Mouse (Mus musculus) natural killer cell, adult 2 months (primary cell): Measurements from ENCODE around the gene Vmn2r4.
"Not testable (repeated sequence)": the region's sequence is repeated elsewhere in the genome, so short reads cannot be mapped to it uniquely, and the experiment has no call there.

Experiments
- DNase-seq, 2 experiments: peaks; one replicate each; pipeline ENCODE4 v3.0.0; 2022; ENCODE audit warnings: low spot score in 2 of 2

Gene Vmn2r4

DNA sequence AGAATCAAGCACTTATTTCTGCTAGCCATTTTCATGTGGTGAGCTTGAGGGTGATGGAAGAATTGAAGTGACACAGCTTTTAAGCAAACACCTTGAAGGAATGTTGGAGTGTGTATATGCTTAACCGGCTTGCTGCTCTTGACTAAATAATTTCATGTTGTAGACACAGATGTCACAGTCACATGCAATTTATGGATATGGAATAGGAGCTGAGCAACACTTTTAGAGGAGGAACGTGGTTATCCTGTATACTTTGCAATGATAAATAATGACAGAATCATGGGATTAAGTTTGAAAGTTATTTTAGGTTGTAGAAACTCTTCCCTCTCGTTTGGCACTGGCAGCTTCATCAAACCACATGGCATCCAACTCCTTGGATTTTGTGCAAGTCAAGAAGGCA, at the start of gene Vmn2r4:
Gene Vmn2r4, minus strand, starts transcription at position 101 of the 400 bp plus-strand sequence.
- not testable (repeated sequence) for DNase-seq

DNA sequence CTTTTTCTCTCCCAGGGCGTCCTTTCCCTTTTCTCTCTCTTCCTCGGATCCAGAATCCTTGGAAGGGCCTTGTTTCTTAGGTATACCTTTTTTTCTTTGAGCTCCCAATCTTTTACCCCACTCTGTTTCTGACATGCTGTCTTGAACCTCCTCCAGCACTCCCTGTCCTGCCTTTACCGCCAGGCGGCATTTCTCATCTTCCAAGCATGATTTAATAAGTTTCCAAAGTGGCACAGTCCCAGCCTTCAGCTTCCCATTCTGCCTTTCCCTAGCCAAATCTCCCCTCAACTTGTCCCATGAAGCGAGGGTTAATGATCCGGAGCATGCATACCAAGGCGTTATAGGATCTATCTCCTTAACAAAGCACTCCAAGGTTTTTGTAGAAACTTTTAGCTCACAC, 19.1 kb upstream of the Vmn2r4 start:
- not testable (repeated sequence) for DNase-seq

DNA sequence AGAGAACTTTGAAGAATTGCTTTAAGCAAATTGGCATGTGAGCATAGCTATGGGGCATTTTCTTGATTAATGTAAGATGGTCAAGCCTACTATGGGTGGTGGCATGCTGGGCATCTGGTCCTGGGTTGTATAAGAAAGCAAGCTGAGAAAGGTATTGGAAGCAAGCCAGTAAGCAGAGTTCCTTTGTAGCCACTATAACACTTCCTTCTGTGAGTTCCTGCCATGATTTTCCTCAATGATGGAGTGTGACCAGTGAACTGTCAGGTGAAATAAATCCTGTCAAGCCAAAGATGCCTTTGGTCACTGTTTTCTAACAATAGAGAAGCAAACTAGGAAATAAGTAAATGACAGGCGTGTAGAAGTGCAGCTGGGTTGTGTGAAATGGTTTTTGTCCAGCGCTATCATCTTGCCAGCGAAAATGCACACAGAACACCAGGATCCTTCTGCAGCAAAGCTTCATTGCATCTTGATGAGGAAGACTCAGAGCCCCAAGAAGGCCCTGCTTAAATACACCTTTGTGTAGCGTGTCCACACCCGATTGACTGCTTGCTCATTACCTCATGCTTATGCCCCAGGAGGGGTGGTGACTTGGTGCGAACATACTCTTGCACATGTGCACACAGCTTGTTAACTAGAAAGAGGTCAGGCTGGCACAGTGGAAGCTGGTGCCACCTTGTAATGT, 13.1 kb upstream of the Vmn2r4 start:
- DNase-seq, result not testable (repeated sequence)

DNA sequence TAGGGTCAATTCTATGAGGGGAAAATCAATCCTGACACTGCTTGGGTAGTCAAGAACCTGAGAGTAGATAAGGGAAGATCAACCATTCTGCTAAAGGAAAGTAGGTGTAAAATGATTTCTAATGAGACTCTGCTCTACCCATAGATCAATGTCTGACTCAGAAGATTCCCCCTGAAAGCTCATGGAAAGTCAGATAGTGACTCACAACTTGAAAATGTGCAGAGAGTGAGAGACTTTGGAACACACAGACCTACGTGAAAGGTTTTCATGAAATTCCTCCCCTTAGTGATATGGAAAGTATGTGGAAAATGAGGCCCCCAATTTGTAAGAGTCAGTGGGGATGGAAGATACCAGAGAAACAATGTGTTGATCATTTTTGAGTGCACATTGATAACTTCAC, 7.0 kb upstream of the Vmn2r4 start:
- not testable (repeated sequence) for DNase-seq

DNA sequence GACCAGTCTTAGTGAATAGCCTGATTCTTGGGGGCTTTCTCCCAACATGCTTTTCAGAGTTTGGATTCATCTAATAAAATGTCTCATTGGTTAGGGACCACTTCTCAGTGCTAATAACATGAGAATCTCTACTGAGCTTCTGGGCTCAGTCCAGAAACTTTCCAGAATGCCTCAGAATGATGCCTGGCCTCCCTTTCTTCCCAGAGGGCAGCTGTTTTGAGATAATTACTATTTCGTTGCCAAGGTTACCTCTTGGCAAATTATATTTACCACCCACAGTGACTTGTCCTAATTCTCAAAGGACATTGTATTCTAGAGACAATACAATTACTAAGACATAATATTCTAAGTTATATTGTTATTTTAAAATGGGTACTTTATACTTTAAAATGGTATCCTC, 2.3 kb upstream of the Vmn2r4 start:
- DNase-seq, result not testable (repeated sequence)

DNA sequence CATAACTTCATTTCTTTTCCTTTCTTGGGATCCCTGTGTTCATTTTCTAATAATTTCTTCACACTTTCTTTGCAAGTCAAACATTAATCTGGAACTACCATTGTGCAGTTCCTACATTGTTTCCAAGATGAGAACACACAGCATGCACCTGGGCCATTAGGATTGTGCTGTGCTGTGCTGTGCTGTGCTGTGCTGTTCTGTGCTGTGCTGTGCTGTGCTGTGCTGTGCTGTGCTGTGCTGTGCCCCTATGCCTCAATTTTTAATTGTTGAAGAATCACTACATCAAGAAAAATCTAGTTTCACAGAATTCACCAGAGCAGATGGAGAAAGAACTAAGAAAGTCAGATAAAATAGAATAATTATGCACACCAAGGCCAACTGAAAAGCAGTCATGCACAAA, 915 bp downstream of the Vmn2r4 start:
- not testable (repeated sequence) for DNase-seq

DNA sequence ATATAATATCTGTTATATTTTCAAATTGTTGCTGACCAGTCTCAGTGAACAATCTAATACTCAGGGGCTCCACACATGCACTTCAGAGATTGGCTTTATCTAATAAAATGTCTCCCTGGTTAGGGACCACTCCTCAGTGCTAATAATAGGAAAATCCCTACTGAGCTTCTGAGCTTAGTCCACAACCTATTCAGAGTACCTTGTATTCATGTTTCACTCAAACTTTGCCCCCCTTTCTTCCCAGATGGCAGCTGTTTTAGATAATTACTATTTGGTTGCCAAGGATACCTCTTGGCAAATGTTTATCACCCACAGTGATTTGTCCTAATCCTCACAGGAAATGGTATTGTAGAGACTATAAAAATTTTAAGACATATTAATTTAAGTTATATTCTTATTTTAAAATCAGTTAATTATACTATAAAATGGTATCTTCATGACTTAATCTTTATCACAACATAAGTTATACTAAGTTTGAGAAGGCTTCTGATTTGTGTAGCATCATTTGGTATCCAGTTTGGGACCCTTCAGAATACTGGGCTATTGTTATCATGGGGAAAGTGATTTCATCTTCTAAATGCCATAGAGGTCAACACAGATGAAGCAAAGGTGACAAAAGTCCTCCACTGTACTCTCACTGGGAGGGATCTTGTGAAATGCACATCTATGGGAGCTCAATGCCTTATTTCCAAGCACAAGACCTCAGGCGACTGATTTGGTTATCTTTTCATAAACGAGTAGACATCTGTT, 55.7 kb downstream of the Vmn2r4 start:
- no peak for DNase-seq
